Mouse (Mus musculus) right cerebral cortex, postnatal 4 days (tissue): ENCODE measurements around the gene Cc2d1a.

Experiments used
- DNase-seq: peaks from one replicate; pipeline ENCODE4 v3.0.0-alpha.2; 2022

The Cc2d1a gene

DNA sequence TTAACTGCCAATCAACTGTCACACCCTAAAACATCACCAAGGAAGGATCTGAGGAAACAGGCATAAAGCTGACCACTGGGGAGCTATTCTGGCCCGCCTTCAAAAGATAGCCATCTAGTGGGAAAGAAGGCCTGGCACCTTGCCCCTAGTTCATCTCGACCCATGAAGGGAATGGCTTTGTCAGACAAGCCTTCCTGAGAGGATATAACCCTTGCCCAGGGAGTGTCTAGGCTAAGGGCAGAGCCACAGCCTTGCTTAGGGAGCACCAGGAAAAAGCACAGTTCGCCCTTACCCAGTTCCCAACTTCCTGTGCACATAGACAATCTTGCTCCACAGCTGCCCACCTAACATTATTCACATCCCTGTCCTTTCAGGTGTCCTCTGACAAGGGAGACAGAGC, 44.1 kb downstream of the Cc2d1a start:
- DNase-seq = no peak

DNA sequence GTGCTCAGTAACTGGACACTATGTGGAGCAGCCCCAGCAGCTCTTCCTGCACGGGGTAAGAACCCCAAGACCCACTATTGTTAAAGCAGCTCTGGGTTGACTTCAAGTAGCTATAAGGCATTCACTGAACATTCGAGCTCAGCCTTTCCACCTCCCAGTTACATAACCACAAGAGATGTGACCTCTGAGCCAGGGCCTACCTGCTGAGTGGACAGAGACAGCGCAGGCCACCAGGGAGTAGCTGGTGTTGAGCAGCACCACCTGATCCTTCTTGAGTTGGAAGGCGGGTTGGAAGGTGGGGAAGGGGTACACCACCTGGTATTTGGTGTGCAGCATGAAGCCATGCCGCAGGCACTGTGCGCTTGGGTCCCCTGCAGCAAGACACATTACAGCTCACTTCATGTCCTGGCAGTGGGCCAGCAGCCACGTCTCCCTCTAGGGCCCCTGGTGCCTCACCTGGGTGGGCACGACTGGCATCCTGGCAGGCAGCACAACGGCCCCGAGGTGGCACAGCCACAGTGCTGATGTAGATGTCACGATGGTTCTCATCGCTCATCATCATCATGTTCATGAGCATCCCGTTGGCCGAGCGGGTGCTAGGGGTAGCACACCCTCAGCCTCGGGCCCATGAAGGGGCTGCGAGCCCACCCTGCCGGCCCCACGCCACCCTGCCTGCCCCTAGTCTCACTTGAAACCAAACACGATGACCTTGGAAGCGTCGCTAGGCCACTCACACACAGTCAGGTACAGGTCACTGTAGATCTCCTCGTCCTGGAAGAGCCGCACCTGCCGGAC, 46.1 kb downstream of the Cc2d1a start:
- DNase-seq = no peak

DNA sequence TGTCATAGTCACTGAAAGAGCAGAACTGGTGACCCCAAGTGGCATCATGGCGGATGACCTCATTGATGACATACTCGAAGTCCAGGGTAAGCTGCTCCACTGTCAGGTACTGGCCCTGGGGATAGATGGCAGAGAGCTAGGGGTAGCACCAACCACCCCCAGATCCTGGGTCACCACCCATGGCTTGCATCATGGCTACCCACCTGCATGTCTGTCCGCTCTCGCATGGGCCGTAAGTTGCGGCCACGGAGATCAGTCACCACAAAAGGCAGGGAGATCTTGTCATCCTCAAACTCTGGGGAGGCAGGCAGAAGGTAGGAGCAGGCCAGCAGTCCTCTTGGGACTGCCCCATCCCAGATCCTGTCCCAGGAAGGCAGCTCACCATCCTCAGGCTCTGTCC, 49.4 kb downstream of the Cc2d1a start:
- DNase-seq = no peak

DNA sequence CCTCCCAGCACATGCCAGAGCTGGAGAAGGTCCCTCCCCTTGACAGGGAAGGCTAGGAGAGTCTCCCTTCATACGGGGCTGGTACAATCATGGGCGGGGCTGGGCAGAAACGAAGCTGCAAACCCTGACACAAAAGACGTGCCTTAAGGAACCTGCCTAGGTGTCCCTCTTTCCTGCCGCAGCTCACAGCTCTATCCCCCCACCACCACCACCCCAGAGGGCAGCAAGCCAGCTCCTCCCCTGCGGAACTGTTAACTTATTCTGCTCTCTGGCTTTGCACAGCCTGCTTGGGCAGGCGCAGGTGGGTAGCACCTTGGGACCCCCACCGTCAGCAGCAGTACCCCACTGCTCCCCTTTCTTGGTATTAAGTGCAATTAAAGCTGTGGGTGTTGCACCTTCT, 51.7 kb downstream of the Cc2d1a start:
- no peak for DNase-seq

DNA sequence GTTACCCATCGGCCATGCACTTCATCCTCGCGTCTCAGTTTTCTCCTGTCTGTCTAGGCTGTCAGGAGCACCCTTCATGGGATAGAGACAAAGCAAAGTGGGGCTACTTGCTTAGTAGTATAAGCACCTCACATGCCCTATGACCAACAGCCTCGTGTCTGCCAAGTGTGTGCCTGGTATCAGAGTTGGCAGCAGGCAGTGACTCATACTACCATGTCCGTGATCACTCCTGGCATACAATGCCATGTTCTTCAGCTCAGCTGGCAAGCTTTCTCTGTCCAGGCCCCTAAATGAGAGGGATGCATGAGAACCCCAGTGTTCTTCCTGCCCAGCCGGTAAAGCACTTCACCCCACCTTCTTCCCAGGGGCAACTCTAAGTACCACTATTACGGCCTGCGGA, 57.2 kb downstream of the Cc2d1a start:
- DNase-seq = no peak

DNA sequence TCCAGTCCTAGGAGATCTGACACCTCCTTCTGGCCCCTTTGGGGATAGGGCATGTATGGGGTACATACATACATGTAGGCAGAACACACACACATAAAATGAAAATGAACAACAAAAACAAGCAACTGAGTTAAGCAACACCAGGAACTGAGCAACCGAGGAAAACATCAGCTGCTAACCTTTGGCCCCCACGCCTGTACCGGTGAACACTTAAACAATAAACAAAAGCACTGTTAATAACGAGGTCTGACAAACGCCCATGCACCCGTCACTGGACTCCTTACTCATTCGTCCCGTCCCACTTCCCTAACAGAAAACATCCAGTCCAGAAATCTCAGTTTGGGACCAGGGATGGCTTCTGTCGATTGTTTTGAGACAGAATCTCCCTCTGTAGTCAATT, 58.5 kb downstream of the Cc2d1a start:
- no peak for DNase-seq

DNA sequence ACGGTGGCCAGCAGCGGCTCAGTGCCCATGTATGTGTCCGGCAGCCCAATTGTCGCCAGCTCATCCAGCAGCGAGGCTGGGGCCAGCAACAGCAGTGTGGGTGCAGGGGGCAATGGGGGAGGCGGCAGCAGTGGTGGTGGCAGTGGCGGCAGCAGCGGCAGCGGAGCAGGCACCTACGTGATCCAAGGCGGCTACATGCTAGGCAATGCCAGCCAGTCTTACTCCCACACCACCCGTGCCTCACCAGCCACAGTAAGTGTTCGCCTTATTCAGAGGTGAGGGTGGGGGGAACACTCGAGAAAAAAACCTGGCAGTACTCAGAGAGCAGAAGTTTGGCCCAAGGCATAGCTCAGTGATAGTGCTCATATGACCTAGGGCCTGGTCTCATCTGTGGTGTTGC, 59.9 kb downstream of the Cc2d1a start:
- DNase-seq = no peak

DNA sequence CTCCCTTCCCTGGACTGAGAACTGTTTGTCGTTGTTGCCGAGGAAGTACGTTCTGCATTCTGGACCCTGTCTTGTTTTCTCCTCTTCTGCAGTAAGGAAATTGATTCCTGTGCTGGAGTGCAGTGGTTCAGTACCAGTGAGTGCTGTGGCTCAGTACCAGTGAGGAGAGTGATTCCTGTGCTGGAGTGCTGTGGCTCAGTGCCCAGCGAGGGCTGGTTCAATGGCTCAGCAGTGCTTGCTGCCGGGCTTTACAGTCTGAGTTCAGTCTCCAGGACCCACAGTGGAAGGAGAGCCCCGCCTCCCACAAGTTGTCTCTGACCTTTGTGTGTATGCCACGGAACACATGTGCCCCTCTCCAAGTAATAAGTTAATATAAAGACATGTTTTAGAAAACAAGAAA, 60.6 kb downstream of the Cc2d1a start:
- DNase-seq = no peak

DNA sequence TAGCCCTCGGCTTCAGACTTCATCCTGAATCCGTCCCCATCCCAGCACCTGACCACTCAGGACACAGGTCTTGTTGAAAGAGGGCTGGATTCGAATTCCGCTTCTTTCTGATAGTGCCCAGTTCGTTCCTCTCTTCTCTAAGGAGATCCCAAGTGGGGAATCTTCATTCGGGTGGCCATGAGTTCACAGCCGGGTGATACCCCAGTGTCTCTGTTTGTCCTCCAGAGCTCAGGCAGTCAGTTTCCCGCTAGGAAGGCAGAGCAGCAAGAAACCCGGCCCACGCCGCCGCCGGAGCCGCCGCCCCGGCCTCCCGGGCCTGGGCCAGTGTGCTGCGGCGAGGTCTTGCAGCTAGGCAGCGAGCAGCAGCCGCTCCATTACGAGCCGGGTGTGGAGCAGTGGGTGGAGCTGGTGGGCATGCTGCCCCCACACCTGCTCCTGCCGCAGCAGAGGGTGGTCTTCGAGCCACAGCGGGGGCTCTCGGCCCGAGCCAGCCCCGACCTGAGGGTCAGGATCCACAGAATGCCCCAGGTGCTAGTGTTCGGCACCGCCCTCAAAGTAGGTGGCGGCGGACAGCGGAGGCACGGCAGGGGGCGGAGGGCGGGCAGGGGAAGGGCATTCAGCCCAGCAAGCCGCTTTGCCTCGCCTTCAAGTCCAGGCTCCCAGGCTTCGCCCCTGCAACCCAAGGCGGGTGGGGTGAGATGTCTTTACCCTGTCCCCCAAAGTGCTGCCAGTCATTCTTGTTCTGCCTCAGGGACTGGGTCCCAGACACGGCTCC, 63.2 kb downstream of the Cc2d1a start:
- DNase-seq = no peak

DNA sequence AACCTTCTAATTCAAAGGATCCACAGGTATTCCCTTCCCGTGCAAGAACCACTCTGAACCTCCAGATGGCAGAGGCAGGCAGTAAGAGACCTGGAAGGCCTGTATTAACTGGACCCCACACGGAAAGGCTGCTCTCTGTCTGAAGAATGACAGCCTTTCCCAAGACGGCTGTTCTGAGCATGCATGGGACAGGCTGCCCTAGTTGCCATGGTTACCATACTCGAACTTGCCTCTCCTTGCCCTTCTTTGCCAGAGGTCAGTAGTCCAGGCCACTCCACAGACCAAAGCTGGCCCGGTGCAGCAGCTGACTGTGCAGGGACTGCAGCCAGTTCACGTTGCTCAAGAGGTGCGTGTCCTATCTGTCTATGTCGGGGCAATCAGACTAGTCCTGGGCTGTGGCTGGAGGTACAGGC, 63.9 kb downstream of the Cc2d1a start:
- DNase-seq = no peak
